Mouse (Mus musculus): ENCODE results near the gene Ap1m2.
A peak's percentile ranks its signal among the peaks of the same experiment; 100 is the strongest.
"Not testable (repeated sequence)": the region's sequence is repeated elsewhere in the genome, so short reads cannot be mapped to it uniquely, and the experiment has no call there.

The Ap1m2 gene

DNA sequence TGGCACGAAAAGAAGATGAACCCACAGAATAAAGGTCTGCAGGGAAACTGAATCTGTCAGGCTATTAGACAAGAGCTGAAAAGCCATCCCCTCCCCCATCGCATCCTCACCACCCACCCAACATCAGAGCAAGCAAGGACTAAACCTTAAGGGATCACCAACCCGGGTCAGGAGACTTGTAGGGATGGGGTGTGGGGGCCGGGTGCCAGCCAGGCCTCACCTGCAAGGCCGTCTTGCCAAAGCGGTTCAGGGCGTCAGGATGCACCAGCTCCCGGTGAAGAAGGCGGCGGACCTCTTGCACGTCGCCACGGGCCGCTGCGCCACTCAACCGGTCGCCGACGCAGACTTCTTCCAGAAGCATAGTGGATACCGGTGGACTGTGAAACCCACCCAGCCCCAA, 21.5 kb downstream of the Ap1m2 start:
- DNase-seq (ENCODE audit: low read depth, low spot score) = no peak

DNA sequence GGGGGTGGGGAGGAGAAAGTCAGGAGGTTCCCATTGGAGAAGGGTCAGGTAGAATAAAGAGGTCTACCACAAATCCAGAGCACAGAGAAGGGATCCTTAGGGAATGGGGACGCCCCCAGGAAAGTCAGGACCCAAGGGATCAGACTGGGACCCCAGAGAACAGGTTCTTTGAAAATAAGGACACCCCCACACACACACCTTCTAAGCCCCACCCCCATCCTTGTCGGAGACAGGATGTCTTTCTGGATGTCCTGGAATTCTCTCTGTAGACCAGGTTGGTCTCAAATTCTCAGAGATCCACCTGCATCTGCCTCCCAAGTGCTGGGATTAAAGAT, 22.8 kb downstream of the Ap1m2 start:
- DNase-seq (ENCODE audit: low read depth, low spot score) = no peak

- DNase-seq (ENCODE audit: low read depth, low spot score) = no peak
Measured at GRCm38 (mm10) chr9:21288404-21289336, 23.5 kb downstream of the Ap1m2 start.

DNA sequence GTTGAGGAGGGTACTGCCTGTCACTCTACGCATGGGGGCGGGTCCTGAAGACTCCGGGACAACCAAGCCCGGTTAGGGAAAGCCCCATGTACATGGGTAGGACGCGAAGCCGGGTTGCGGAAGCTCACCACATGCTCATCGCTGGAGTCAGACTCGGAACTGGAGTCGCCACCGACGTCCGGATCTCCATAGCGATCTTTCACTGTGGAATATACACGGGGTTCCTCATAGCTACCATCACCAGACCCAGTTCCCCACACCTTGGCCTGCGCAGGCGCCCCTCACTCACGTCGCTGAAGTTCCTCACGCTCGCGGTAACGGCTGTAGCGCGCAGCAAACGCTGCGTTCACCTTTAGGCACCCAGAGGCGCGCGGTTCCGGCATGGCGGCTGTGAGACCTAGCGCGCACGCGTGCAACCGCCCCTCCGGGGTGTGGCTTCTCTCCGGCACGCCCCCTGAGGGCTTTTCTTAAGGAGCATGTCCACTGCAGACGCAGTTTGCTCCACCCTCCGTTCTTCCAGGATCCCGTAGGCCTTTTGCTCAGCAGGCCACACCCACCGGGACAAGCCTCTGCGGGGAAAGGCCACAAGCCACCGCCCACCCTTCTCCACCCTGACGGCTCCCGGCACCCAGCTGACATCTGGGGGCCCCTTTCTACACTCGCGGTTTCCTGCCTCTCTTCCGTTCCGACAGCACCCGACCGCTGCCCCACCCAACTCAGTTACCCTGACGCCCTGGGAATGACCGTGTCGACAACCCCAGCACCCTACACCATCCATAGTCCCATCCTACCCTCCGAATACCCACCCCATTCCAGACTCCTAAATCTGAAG, 24.4 kb downstream of the Ap1m2 start, which contains the start of gene Kri1:
Kri1 (minus strand) TSS at position 399 of the 832 bp plus-strand sequence.
- DNase-seq (ENCODE audit: low read depth, low spot score) = peak; percentile 98

DNA sequence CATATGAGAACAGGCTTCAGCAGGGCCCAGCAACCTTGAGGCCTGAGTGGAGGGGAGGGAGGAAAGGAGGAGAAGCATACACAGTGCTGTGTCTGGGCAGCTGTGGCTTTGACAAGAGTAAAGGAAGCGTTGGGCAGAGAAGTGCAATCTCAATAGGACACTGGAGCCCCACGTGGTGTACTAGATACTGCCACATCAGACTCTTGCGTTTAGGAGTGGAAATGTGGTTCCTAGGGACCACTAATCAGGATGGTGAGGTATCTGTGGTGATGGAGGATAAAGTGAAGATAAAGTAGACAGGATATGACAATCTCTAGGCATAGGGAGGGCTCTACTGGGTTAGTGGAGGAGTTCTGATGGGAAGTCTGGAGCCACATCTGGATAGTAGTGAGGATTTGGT, 25.4 kb downstream of the Ap1m2 start:
- DNase-seq (ENCODE audit: low read depth, low spot score) = no peak

GRCm38 (mm10) chr9:21283994-21284393, 28.1 kb downstream of the Ap1m2 start:
- DNase-seq (ENCODE audit: low read depth, low spot score) = no peak

GRCm38 (mm10) chr9:21283591-21283990, 28.5 kb downstream of the Ap1m2 start:
- DNase-seq (ENCODE audit: low read depth, low spot score) = no peak

GRCm38 (mm10) chr9:21277776-21278175, 34.4 kb downstream of the Ap1m2 start:
- no peak for DNase-seq (ENCODE audit: low read depth, low spot score)

DNA sequence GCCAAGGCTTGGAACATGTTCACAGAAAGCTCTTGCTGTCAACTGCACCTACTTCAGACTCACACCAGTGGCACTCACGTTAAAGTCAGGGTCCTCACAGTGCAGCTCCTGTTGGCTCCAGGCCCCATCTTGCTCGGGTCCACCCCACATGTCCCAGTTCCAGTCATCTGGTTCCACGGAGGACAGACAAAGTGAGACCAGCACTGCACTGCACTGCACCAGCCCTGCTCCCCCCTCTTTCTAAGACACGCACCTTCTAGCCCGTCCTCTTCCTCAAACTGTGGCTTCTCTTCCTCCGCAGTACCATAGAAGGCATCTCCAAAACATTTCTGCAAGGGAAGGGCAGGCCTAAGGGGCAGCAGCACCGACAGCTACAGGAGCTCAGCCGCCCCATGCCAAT, 35.8 kb downstream of the Ap1m2 start:
- no peak for DNase-seq (ENCODE audit: low read depth, low spot score)

DNA sequence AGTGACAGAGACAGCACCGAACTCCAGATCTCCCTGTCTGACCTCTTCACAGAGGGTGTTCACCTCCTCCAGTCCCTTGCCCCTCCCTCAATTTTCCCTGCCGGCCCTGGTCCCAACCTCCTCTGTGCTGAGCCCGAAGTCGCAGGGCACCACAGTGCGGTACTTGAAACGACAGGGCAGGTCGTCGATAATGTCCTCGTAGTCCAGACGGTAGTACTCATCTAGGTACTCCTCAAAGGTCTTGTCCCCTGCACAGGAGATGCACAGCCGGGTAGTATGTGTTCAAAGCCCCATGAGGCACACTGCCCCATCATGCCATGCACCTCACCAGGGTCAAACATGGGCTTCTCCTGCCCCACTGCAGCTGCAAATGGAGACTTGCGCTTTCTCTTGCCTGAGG, 36.4 kb downstream of the Ap1m2 start:
- DNase-seq (ENCODE audit: low read depth, low spot score) = no peak

DNA sequence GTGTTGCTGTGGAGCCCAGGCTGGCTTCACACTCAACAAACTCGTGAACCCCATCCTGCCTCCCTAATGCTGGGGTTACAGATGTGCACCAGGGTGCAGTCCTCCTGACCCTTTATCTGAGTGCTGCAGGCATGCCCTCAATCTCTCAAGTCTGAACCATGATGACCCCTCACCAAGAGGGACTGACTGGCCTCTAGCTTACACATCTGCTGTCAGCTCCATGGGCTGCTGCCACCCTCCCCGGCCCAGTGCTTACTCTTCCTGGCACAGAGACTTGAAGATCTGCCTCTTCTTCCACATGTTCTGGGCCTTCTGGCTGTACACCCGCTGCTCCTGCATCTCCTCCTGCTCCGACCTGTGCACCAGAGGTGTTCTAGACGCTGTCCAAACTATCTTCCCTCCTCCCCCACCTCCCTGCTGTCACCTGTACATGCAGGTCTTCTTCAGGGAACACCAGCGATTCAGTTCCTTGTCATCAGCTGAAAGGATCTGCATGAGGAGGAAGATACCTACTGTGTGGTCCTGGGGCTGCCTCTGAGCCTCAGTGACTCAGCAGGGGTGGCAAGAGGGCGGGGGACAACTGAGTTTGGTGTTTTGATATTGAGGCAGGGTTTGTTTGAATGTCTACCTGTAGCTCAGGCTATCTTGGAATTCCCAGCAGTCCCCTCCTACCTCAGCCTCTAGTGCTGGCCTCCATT, 37.0 kb downstream of the Ap1m2 start:
- DNase-seq (ENCODE audit: low read depth, low spot score) = no peak

GRCm38 (mm10) chr9:21274336-21274735, 37.8 kb downstream of the Ap1m2 start:
- DNase-seq (ENCODE audit: low read depth, low spot score) = no peak

DNA sequence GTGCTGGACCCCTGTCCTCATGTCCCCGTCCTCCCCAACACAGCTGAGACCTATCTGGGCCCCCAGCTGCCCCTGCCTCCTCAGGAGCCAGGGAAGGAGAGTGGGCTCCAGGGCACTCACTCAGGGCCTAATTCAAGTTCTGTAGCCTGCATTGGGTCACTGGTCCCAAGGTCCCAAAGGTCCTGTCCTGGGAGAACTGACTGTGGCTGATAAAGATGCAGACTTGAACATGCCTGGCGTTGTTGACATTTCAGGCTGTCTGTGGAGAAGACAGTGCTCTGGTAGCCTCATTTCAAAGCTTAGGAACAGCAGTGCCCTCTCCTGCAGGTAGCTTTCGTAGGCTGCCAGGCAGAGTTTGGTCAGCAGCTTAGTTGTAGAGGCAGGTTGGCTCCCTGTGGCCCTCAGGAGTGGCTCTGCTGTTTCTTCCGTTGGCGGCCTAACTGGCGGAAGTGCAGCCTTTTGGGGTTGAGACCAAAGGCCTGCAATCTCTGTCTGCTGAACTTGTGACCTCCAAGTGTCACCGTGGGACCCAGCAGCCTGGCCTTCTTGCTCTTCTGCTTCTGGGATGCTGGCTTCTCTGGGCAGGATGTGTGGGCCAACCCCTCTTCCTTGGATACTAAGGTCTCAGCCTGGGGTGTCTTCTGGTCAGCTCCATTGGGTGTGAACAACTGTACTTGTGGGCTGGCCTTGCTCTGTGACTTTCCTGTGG, 38.5 kb downstream of the Ap1m2 start:
- no peak for DNase-seq (ENCODE audit: low read depth, low spot score)

- no peak for DNase-seq (ENCODE audit: low read depth, low spot score)
Measured at GRCm38 (mm10) chr9:21273094-21273493, 39.0 kb downstream of the Ap1m2 start.

DNA sequence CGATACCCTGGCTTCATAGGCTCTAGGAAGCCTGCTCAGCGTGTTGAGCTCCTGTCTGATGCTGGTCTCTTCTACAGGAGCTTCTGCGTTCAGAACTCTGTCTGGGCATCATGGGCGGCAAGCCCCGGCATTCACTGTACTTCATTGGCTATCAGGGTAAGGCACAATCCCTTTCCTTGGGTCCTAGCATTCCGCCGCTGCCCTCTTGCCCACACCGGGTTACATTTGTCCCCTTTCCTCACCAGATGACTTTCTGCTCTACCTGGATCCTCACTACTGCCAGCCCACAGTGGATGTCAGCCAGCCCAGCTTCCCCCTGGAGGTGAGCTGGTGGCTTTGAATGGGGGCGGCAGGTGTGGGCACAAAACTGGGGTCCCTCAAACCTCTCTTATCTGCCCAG, 39.7 kb downstream of the Ap1m2 start:
- DNase-seq (ENCODE audit: low read depth, low spot score) = no peak

GRCm38 (mm10) chr9:21269590-21269989, 42.5 kb downstream of the Ap1m2 start:
- DNase-seq (ENCODE audit: low read depth, low spot score) = not testable (repeated sequence)

DNA sequence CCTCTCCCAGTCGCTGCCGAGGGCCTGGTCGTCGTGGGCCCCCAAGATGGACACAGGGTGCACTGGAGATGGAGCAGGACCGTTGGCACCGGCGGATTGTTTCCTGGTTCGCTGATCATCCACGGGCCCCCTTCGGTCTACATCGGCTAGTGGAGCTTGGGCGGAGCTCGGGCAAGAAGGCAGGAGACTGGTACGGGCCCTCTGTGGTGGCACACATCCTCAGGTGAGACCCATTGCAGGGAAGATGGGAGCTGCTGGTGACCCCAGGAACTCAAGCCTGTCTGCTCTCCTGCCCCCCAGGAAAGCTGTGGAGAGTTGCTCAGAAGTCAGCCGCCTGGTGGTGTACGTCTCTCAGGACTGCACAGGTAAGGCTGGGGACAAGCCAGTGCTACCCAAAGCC, 43.8 kb downstream of the Ap1m2 start:
- no peak for DNase-seq (ENCODE audit: low read depth, low spot score)

- no peak for DNase-seq (ENCODE audit: low read depth, low spot score)
Measured at GRCm38 (mm10) chr9:21266889-21267288, 45.2 kb downstream of the Ap1m2 start.

- DNase-seq (ENCODE audit: low read depth, low spot score) = no peak
Measured at GRCm38 (mm10) chr9:21265611-21266010, 46.5 kb downstream of the Ap1m2 start.

GRCm38 (mm10) chr9:21265000-21265561, 47.1 kb downstream of the Ap1m2 start, which contains the start of gene Atg4d:
TSS of gene Atg4d (plus strand) at chr9:21265293.
- DNase-seq (ENCODE audit: low read depth, low spot score) = peak; percentile 99
